Mouse (Mus musculus) heart, adult 2 months (tissue): ENCODE measurements around the gene Neurl1a. TPM values are rescaled to one million over a fixed set of nuclear protein-coding genes. Genes with fewer than 3 reads are reported as not detected.
A peak's percentile ranks its signal among the peaks of the same experiment; 100 is the strongest.

ENCODE experiments used
- DNase-seq, 2 experiments: peaks; one replicate each; pipeline ENCODE4 v3.0.0; 2021
- H3K27ac ChIP-seq: fragments of 200-600 bp; 2 replicates; pipeline ENCODE4 v1.8.1; 2022
- H3K27me3 ChIP-seq: fragments of 200-500 bp; 2 replicates; pipeline ENCODE4 v1.6.1; 2012; ENCODE audit warnings: mild to moderate bottlenecking, low read length, inconsistent platforms, mixed read lengths; ENCODE audit not compliant: control insufficient read depth, insufficient read depth
- H3K36me3 ChIP-seq: fragments of 200-500 bp; 2 replicates; pipeline ENCODE4 v1.6.1; 2012; ENCODE audit warnings: low read length, inconsistent platforms; ENCODE audit not compliant: control insufficient read depth, insufficient read depth
- H3K4me1 ChIP-seq: fragments of 200-500 bp; 2 replicates; pipeline ENCODE4 v1.6.1; 2011; ENCODE audit warnings: low read length; ENCODE audit not compliant: control insufficient read depth, insufficient read depth
- H3K4me3 ChIP-seq: fragments of 200-600 bp; 2 replicates; pipeline ENCODE4 v1.8.1; 2022
- H3K79me2 ChIP-seq: fragments of 200-500 bp; replicated peaks from 2 replicates; pipeline ENCODE4 v1.6.1; 2012; ENCODE audit warnings: mild to moderate bottlenecking, inconsistent platforms, low read length, moderate library complexity, mixed read lengths; ENCODE audit not compliant: control insufficient read depth, insufficient read depth
- H3K9ac ChIP-seq: fragments of 200-500 bp; 2 replicates; pipeline ENCODE4 v1.6.1; 2012; ENCODE audit warnings: low read depth, mild to moderate bottlenecking, control low read depth, inconsistent platforms, low read length, mixed read lengths
- CTCF ChIP-seq: fragments of 200-600 bp; IDR thresholded peaks from 2 replicates; pipeline ENCODE4 v1.8.1; 2022; ENCODE audit warnings: antibody characterized with exemption, mild to moderate bottlenecking, moderate library complexity
- EP300 ChIP-seq: fragments of 200-500 bp; IDR thresholded peaks from 2 replicates; pipeline ENCODE4 v1.6.1; 2011; ENCODE audit warnings: low read depth, low read length, control low read depth; ENCODE audit not compliant: insufficient read depth
- POLR2A ChIP-seq: fragments of 200-500 bp; IDR thresholded peaks from 2 replicates; pipeline ENCODE4 v1.6.1; 2011; ENCODE audit warnings: mild to moderate bottlenecking, low read depth, low read length, control low read depth; ENCODE audit not compliant: insufficient read depth
- WGBS: fragments of 180-500 bp; shearing (Covaris S2); methylation state at CpG from one replicate; pipeline ENCODE4 v1.1.7; 2018; 5-methylcytosine and 5-hydroxymethylcytosine counted together
- intact Hi-C: fragments of 180-260 bp; cut with DNase I; formaldehyde crosslinking; loops from one replicate; pipeline ENCODE4 v1.15.1; 2025
- polyA plus RNA-seq: library from polyadenylated mRNA; depleted of rRNA; stranded (reverse); fragments of >200 nt; gene quantifications from 2 replicates; pipeline ENCODE4 v1.2.3, GENCODE M21; 2012
- total RNA-seq, 2 experiments: library from RNA; stranded (reverse); gene quantifications; 2 replicates each; pipeline ENCODE4 v1.2.3; 2021

The Neurl1a gene
- total and polyA plus RNA-seq, 3 experiments = 1.5 to 2.5 (median 1.7) TPM

DNA sequence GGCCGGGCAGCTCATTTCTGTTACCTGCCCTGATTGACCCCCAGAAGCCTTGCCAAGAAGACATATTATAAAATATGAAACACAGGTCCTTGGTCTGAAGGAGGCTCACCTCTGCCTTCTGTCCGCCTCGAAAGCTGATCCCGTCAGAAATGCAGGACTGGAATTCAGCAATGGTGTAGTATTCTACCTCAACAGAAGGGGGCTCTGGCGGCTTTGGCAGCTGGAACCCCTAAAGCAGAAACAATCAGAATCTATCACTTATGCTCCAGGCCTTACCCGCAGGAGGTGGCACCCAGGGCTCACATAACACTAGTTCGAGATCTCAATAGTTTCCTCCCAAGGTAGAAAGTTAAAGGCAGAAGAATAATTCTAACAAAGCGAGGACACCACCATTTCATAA lies 91.1 kb downstream of the Neurl1a start:
- Histone ChIP-seq H3K9ac (no peak overlapping the region), H3K79me2 (no peaks in the 10 kb centered on the region), H3K4me1 (0 out of 2 replicates have a peak, but pooled peaks cover 2% of the 10 kb centered on the region), H3K4me3 (no peak overlapping the region), H3K27me3 (no peaks in the 10 kb centered on the region), H3K27ac (no peak overlapping the region), H3K36me3 (no peaks in the 10 kb centered on the region)
- TF ChIP-seq EP300 (no peak), CTCF (peak; percentile 73)
- no peak for DNase-seq
- intact Hi-C loops = loop anchor here (10.0 kb wide), 1 partner anchor 235 kb away; no protein-coding TSS in a partner anchor
- WGBS = 69% methylated on average over 8 of the region's 8 CpGs

DNA sequence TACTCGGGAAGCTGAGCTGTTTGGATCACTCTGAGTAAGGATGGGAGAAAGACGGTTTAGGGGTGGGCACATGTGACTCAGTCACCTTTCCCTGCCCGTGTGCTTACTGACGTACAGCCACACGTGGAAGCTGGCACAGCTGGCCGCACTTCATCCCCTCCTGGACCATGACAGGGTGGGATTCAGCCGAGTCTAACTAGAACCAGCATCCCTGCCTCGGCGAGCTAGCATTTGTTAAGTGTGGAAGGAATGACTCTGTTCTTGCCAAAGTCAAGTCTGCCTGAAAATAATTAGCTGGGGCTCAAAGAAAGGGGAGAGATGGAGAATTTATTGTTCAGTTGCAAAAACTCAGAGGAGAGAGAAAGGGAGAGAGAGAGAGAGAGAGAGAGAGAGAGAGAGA lies 91.9 kb downstream of the Neurl1a start:
- intact Hi-C loops = no loop called here
- no peak overlapping the region for H3K9ac ChIP-seq
- H3K4me3 ChIP-seq = no peak overlapping the region
- H3K79me2 ChIP-seq = no peaks in the 10 kb centered on the region
- 84% methylated on average over 9 of the region's 9 CpGs for WGBS
- H3K36me3 ChIP-seq = no peaks in the 10 kb centered on the region
- H3K27me3 ChIP-seq = no peaks in the 10 kb centered on the region
- 0 out of 2 replicates have a peak, but pooled peaks cover 2% of the 10 kb centered on the region for H3K4me1 ChIP-seq
- H3K27ac ChIP-seq = no peak overlapping the region
- TF ChIP-seq EP300 (no peak), CTCF (no peak), POLR2A (no peak)
- no peak for DNase-seq

DNA sequence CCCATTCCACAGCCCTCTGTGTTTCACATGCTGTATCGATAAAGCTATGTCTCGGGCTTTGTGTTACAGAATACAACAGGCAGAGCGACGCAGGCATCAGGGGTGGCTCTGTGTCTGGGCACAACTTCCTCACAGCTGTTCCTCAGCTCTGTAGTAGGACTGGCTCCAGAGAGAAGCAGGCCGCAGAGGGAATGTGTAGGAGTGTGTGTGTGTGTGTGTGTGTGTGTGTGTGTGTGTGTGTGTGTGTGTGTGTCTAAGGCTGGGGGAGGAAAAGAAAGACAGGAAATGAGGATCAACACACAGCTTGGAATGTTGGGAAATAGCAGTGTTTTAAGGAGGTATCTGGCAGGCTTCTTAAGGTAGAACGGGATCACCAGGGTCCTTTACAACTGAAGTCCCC lies 98.1 kb downstream of the Neurl1a start:
- no peak overlapping the region for H3K4me3 ChIP-seq
- WGBS = 29% methylated on average over 6 of the region's 6 CpGs
- peaks cover 36% of the 10 kb centered on the region for H3K4me1 ChIP-seq
- TF ChIP-seq POLR2A (no peak), CTCF (no peak), EP300 (peak; percentile 56; the same call in 1 of the 2 replicates)
- DNase-seq = peak; percentile 57 to 59
- no peak overlapping the region for H3K9ac ChIP-seq
- peaks cover 5% of the 10 kb centered on the region for H3K36me3 ChIP-seq
- peak overlapping the region; percentile 77 for H3K27ac ChIP-seq
- H3K27me3 ChIP-seq = no peaks in the 10 kb centered on the region
- H3K79me2 ChIP-seq = no peaks in the 10 kb centered on the region
- intact Hi-C loops = loop anchor here (5.0 kb wide), 1 partner anchor 41 kb away; no protein-coding TSS in a partner anchor

GRCm38 (mm10) chr19:47279372-47279771 lies 100.8 kb downstream of the Neurl1a start:
- Histone ChIP-seq H3K4me1 (peaks cover 41% of the 10 kb centered on the region), H3K79me2 (no peaks in the 10 kb centered on the region), H3K27ac (peak overlapping the region; percentile 78), H3K9ac (peak overlapping the region; percentile 12; the same call in 1 of the 2 replicates), H3K4me3 (no peak overlapping the region), H3K36me3 (peaks cover 5% of the 10 kb centered on the region), H3K27me3 (no peaks in the 10 kb centered on the region)
- WGBS = 17% methylated on average over 4 of the region's 4 CpGs
- TF ChIP-seq EP300 (no peak), CTCF (no peak), POLR2A (no peak)
- DNase-seq = peak in 1 of 2 experiments; percentile 65
- intact Hi-C loops = loop anchor here (5.0 kb wide), 1 partner anchor 38 kb away; no protein-coding TSS in a partner anchor

- peak overlapping the region; percentile 78 for H3K27ac ChIP-seq
- peaks cover 41% of the 10 kb centered on the region for H3K4me1 ChIP-seq
- H3K79me2 ChIP-seq = no peaks in the 10 kb centered on the region
- H3K9ac ChIP-seq = peak overlapping the region; percentile 12
- H3K27me3 ChIP-seq = no peaks in the 10 kb centered on the region
- no peak overlapping the region for H3K4me3 ChIP-seq
- DNase-seq = peak; percentile 88 to 92
- TF ChIP-seq EP300 (no peak), POLR2A (no peak), CTCF (peak; percentile 39)
- 9% methylated on average over 15 of the region's 15 CpGs for WGBS
- intact Hi-C loops = loop anchor here (5.0 kb wide), 1 partner anchor 37 kb away; no protein-coding TSS in a partner anchor
- peaks cover 5% of the 10 kb centered on the region for H3K36me3 ChIP-seq
These were observed 101.3 kb downstream of the Neurl1a start for GRCm38 (mm10) chr19:47279788-47280532.

GRCm38 (mm10) chr19:47280894-47281293 lies 102.3 kb downstream of the Neurl1a start:
- intact Hi-C loops = no loop called here
- TF ChIP-seq EP300 = no peak
- no peak for TF ChIP-seq CTCF
- TF ChIP-seq POLR2A = no peak
- no peaks in the 10 kb centered on the region for H3K79me2 ChIP-seq
- H3K27me3 ChIP-seq = no peaks in the 10 kb centered on the region
- H3K27ac ChIP-seq = peak overlapping the region; percentile 78
- WGBS = 40% methylated on average over 9 of the region's 9 CpGs
- H3K4me1 ChIP-seq = peaks cover 41% of the 10 kb centered on the region
- H3K4me3 ChIP-seq = no peak overlapping the region
- H3K36me3 ChIP-seq = peaks cover 5% of the 10 kb centered on the region
- no peak overlapping the region for H3K9ac ChIP-seq
- peak; percentile 58 to 78 for DNase-seq
